Mouse (Mus musculus) C2C12 (cell line): ENCODE data around the gene Aes. TPM values are rescaled to one million over a fixed set of nuclear protein-coding genes. Genes with fewer than 3 reads are reported as not detected.
A peak's percentile ranks its signal among the peaks of the same experiment; 100 is the strongest.

Source experiments
- H3K27me3 ChIP-seq: one replicate; pipeline ENCODE4 v1.6.1; 2011; ENCODE audit not compliant: control insufficient read depth, insufficient read depth, insufficient read length
- H3K36me3 ChIP-seq: one replicate; pipeline ENCODE4 v1.6.1; 2011; ENCODE audit not compliant: control insufficient read depth, insufficient read depth
- H3K4me3 ChIP-seq: one replicate; pipeline ENCODE4 v1.5.1; 2011; ENCODE audit warnings: mild to moderate bottlenecking, control low read depth; ENCODE audit not compliant: poor library complexity, insufficient read depth, severe bottlenecking
- H3K79me2 ChIP-seq: one replicate; pipeline ENCODE4 v1.6.1; 2011; ENCODE audit not compliant: control insufficient read depth, insufficient read depth
- H3K79me3 ChIP-seq: one replicate; pipeline ENCODE4 v1.6.1; 2011; ENCODE audit warnings: low read depth, control low read depth
- H3ac ChIP-seq: one replicate; pipeline ENCODE3; 2011; ENCODE audit warnings: low read depth; ENCODE audit not compliant: control insufficient read depth, insufficient read length
- CEBPB ChIP-seq: IDR thresholded peaks from one replicate; pipeline ENCODE4 v1.6.1; 2011; ENCODE audit warnings: low read depth, mild to moderate bottlenecking, control low read depth, moderate library complexity
- CTCF ChIP-seq: IDR thresholded peaks from one replicate; pipeline ENCODE4 v1.5.1; 2011; ENCODE audit not compliant: control insufficient read depth, insufficient read depth, insufficient read length
- FOSL1 ChIP-seq: IDR thresholded peaks from one replicate; pipeline ENCODE4 v1.8.0; 2011; ENCODE audit warnings: mild to moderate bottlenecking, low read length; ENCODE audit not compliant: poor library complexity, insufficient read depth, severe bottlenecking
- MAX ChIP-seq: IDR thresholded peaks from one replicate; pipeline ENCODE4 v1.6.1; 2011; ENCODE audit warnings: mild to moderate bottlenecking, control low read depth
- MYOD1 ChIP-seq: IDR thresholded peaks from one replicate; pipeline ENCODE4 v1.6.1; 2011; ENCODE audit warnings: low read depth; ENCODE audit not compliant: control insufficient read depth, insufficient read length
- MYOG ChIP-seq: IDR thresholded peaks from one replicate; pipeline ENCODE4 v1.6.1; 2011; ENCODE audit not compliant: control insufficient read depth, insufficient read length; ENCODE audit errors: extremely low read depth
- USF1 ChIP-seq: IDR thresholded peaks from one replicate; pipeline ENCODE4 v1.6.1; 2011; ENCODE audit warnings: low read depth, mild to moderate bottlenecking, control low read depth, moderate library complexity
- polyA plus RNA-seq: library from polyadenylated mRNA; unstranded; fragments of >200 nt; fragmentation: generic; extraction: Trizol; gene quantifications from one replicate; pipeline ENCODE4 v1.2.1, GENCODE M21; 2012; ENCODE audit warnings: missing spikeins

The Aes gene
- polyA plus RNA-seq, 1 experiment, result 532 TPM

GRCm38 (mm10) chr10:81562411-81562810 is 3.1 kb downstream of the Aes start:
- Histone ChIP-seq H3K79me3 (peaks cover 30% of the 10 kb centered on the region), H3K36me3 (peaks cover 49% of the 10 kb centered on the region), H3K27me3 (no peaks in the 10 kb centered on the region), H3K4me3 (no peak overlapping the region), H3K79me2 (peaks cover 52% of the 10 kb centered on the region), H3ac (no peak overlapping the region)
- TF ChIP-seq USF1, result no peak
- no peak for TF ChIP-seq CEBPB
- no peak for TF ChIP-seq MYOD1
- no peak for TF ChIP-seq CTCF
- no peak for TF ChIP-seq MYOG
- TF ChIP-seq MAX, result no peak
- TF ChIP-seq FOSL1, result no peak

- H3ac ChIP-seq, result no peak overlapping the region
- H3K79me2 ChIP-seq, result peaks cover 52% of the 10 kb centered on the region
- TF ChIP-seq FOSL1 (no peak), MYOD1 (peak; percentile 7), CEBPB (no peak), USF1 (no peak)
- peaks cover 30% of the 10 kb centered on the region for H3K79me3 ChIP-seq
- H3K4me3 ChIP-seq, result no peak overlapping the region
- H3K27me3 ChIP-seq, result no peaks in the 10 kb centered on the region
- peaks cover 49% of the 10 kb centered on the region for H3K36me3 ChIP-seq
Observed at GRCm38 (mm10) chr10:81563481-81563880, 4.2 kb downstream of the Aes start.

GRCm38 (mm10) chr10:81564216-81564615 is 4.9 kb downstream of the Aes start:
- Histone ChIP-seq H3ac (no peak overlapping the region), H3K27me3 (no peaks in the 10 kb centered on the region), H3K4me3 (no peak overlapping the region), H3K79me3 (peaks cover 30% of the 10 kb centered on the region), H3K79me2 (peaks cover 52% of the 10 kb centered on the region), H3K36me3 (peaks cover 49% of the 10 kb centered on the region)
- TF ChIP-seq FOSL1 (no peak), MYOG (no peak), USF1 (no peak), MAX (no peak), CTCF (no peak), MYOD1 (no peak), CEBPB (no peak)

GRCm38 (mm10) chr10:81564734-81565133 is 5.4 kb downstream of the Aes start:
- H3K79me3 ChIP-seq, result peaks cover 27% of the 10 kb centered on the region
- no peak for TF ChIP-seq MYOG
- TF ChIP-seq FOSL1, result no peak
- TF ChIP-seq CTCF, result peak; percentile 43
- TF ChIP-seq MAX, result no peak
- H3ac ChIP-seq, result no peak overlapping the region
- H3K36me3 ChIP-seq, result peaks cover 49% of the 10 kb centered on the region
- H3K79me2 ChIP-seq, result peaks cover 47% of the 10 kb centered on the region
- H3K27me3 ChIP-seq, result no peaks in the 10 kb centered on the region
- no peak overlapping the region for H3K4me3 ChIP-seq

- Histone ChIP-seq H3K27me3 (no peaks in the 10 kb centered on the region), H3K79me3 (peaks cover 24% of the 10 kb centered on the region), H3K36me3 (peaks cover 49% of the 10 kb centered on the region), H3K79me2 (peaks cover 39% of the 10 kb centered on the region), H3ac (no peak overlapping the region), H3K4me3 (no peak overlapping the region)
- TF ChIP-seq USF1, result no peak
- TF ChIP-seq MYOG, result no peak
- no peak for TF ChIP-seq CTCF
- no peak for TF ChIP-seq FOSL1
- TF ChIP-seq MAX, result no peak
- no peak for TF ChIP-seq MYOD1
- TF ChIP-seq CEBPB, result no peak
Observed at GRCm38 (mm10) chr10:81565257-81566228, 6.3 kb downstream of the Aes start.
